Mouse (Mus musculus): ENCODE results near the gene Vmn1r203.
"Not testable (repeated sequence)": the region's sequence is repeated elsewhere in the genome, so short reads cannot be mapped to it uniquely, and the experiment has no call there.

Vmn1r203 gene

DNA sequence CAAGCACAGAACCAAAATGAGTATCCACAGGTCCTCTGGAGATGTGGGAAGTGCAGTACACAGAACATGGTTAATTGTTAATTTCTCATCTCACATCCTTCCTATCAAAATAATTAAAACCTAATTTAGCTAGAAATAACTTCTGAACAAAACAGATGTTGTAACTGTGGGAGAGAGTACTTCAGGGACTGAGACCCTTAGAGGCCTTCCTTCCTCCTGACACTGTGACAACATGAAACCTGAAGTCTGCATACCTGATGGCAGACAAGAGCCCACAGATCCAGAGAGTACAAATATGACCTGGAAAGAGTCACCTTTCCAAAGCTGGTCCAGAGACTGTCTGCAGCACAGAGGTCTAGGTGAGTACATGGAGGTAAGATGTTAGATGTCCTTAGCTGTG, at the start of gene Vmn1r203:
Vmn1r203 (plus strand) TSS at position 301 of the 400 bp plus-strand sequence.
- DNase-seq (ENCODE audit: low read depth), result no peak

GRCm38 (mm10) chr13:22471623-22472022, 46.3 kb upstream of the Vmn1r203 start, which contains the start of gene Vmn1r201:
Gene Vmn1r201 (plus strand): TSS chr13:22471923.
- no peak for DNase-seq (ENCODE audit: low read depth)

GRCm38 (mm10) chr13:22502431-22502830, 15.5 kb upstream of the Vmn1r203 start:
- no peak for DNase-seq (ENCODE audit: low read depth)

- DNase-seq (ENCODE audit: low read depth), result no peak
Measured at GRCm38 (mm10) chr13:22505281-22505680, 12.6 kb upstream of the Vmn1r203 start, which contains the start of gene Vmn1r202. Gene Vmn1r202 (minus strand): TSS chr13:22505381.

GRCm38 (mm10) chr13:22552898-22553297, 35.0 kb downstream of the Vmn1r203 start, which contains the start of gene Vmn1r204:
Gene Vmn1r204 (plus strand): TSS chr13:22553198.
- DNase-seq (ENCODE audit: low read depth), result not testable (repeated sequence)

DNA sequence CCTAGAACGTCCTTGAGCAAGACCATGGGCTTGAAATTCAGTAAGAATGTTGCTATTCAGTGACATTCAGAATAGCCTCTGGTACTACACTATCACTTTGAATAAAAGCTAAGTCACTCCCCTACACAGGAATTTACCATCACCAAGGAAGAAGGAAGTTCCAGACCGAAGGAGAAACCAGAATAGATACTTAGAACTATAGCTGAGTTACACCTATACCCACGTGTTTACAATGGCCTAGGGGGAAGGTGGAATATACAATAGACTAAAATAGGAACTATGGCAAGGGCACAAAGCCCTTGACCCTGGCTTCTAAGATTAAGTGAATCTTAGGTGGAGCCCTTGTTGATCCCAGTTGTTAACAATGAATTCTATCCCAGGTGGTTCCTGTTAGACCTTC, 57.0 kb downstream of the Vmn1r203 start:
- not testable (repeated sequence) for DNase-seq (ENCODE audit: low read depth)
